Mouse (Mus musculus) ovary, postnatal 10 days (tissue): Measurements from ENCODE around the gene Trub1.

Experiments
- DNase-seq: peaks from one replicate; pipeline ENCODE4 v3.0.0; 2022; ENCODE audit warnings: low spot score

The Trub1 gene

GRCm38 (mm10) chr19:57452492-57453217, at the start of gene Trub1:
Gene Trub1 (plus strand): TSS chr19:57452912.
- DNase-seq = peak; percentile 72

DNA sequence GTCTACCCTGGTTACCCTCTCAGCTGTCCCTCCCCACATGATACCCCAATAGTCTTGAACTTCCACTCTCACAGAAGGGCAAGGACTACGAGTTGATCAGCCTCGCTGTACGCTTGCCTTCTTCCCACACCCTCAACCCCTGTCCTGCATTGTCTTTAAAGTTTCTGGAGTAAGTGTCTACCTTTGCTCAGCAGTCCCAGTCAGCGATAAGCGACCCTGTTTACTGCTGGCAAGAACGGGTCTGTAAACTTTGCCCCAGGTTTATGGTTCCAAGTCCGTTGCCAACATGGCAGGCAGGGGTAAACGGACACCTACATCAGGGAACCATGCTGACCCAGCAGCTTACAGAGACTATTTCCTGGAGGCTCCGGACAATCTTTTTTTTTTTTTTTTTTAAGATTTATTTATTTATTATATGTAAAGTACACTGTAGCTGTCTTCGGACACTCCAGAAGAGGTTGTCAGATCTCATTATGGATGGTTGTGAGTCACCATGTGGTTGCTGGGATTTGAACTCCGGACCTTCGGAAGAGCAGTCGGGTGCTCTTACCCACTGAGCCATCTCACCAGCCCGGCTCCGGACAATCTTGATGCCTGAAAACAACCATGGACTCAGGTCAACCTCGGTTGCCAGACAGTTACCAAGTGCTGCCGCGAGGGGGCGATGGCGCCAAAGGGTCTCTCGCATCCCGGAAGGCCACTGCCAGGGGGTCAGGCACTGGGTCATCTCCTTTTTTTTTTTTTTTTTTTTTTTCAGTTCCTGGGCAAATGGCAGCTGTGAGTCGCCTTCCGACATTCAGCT, 48.8 kb upstream of the Trub1 start:
- DNase-seq = peak; percentile 73

DNA sequence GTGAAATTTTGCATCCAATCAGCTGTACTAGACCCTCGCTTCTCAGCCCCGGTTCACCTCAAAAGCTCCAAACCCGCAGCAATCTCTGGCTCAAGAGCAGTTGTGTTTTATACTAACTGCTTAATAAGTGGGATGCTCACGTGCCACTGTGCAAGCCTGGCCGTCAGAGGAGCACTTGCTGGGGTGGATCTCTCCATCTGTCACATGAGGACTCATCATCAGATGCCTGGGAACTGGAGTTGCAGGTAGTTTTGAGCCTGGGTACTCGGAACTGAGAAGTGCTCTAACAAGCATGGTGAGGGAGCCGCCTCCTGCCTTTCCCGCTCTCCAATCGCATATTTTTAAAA, 48.2 kb upstream of the Trub1 start:
- DNase-seq = no peak

DNA sequence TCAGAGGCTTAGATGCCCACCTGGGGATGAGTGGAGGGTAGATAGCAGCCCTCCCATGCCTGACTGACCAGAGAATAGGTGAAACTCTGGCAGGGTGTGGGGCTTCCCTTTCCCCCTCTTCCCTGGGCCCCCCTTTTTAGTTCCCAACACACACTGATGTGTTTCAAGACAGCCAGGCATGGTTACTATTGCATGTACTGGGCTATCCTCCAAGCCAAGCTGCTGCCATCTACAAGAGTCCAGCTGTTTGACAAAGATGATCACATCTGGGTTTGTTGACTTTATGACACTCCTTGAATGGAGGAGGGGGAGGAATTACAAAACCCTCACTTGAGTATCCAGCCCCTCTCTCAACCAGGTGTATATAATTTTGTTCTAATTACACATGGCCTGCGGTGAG, 44.8 kb upstream of the Trub1 start:
- no peak for DNase-seq

- peak; percentile 37 for DNase-seq
Measured at GRCm38 (mm10) chr19:57411375-57412196, 41.1 kb upstream of the Trub1 start.

- DNase-seq = no peak
Measured at GRCm38 (mm10) chr19:57413170-57413569, 39.5 kb upstream of the Trub1 start.

DNA sequence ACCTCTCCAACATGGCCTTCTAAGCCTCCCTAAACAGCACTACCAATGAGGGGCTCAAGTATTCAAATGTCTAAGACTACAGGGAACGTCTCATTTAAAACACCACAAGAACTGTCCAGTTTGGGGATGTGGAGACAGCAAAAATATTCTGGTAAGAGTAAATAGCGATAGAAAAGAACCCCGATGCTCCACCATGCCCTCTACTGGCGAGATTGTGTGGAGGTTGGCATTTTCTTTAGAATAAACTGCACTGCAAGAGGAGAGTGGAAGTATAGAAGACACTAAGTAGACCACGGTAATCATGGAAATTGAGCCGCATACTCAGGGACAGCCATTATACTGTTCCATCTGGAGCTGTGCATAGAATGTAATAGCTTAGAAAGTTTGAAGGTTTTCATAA, 38.8 kb upstream of the Trub1 start:
- DNase-seq = no peak

DNA sequence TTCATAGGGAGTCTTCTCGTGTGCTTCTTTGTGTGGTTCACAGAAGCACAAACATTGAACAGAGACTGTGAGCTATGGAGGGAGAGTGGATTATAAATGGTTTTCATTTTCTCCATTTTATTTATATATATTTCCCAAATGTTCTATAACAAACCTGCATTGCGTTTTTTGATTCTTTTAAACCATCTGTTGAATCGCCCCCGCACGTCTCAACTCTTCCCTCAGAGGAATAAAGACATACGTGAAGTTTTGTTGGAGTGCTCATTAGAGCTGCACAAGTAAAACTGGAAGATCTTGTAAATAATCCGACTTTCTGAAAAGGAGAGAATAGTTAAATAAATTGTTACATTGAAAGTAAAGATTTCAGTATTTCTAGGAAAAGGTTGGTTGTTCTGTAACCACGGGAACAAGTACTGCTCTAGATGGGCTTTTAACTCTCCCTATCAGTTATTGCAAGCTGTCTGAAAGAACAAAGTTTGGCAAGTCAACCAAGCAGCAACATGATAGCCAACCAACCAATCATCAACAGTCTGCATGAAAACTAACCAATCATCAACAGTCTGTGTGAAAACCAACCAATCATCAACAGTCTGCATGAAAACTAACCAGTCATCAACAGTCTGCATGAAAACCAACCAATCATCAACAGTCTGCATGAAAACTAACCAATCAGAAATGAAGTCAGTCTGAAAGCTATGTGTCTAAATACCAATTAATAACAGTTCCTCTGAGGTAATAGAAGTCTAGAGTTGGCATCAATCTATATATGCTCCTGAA, 37.5 kb upstream of the Trub1 start:
- no peak for DNase-seq

- DNase-seq = no peak
Measured at GRCm38 (mm10) chr19:57417800-57418580, 34.7 kb upstream of the Trub1 start.

DNA sequence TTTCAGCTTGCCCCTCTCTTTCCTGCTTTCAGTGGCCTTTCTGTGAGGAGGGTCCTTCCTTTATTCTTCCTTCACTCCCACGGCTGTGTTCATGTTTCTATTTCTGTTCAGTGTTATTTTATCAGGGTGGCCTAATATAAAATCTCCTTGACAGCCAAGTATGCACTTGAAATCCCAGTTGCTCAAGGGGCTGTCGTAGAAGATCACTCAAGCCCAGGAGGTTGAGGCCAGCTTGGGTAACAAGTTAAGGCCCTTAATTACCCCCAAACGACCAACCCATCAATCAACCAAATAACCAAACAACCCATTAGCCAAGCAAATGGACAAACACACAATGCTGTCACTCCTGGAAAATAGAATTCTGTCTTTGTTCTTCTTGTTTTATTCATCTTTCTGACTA, 29.3 kb upstream of the Trub1 start:
- no peak for DNase-seq

DNA sequence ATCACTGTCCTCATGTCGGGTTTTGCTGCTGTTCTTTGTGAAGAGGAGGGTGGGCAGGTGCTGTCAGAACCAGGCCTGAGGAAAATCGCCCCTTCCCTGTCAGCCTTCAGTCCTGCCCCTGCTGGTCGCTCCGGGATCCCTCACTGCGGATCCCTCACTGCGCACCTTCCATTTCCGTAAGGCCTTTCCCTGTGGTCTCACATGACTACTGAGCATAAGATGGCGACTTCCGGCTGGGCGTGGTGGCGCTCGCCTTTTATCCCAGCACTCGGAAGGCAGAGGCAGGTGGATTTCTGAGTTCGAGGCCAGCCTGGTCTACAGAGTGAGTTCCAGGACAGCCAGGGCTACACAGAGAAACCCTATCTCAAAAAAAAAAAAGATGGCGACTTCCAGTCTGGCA, 27.4 kb upstream of the Trub1 start:
- no peak for DNase-seq

DNA sequence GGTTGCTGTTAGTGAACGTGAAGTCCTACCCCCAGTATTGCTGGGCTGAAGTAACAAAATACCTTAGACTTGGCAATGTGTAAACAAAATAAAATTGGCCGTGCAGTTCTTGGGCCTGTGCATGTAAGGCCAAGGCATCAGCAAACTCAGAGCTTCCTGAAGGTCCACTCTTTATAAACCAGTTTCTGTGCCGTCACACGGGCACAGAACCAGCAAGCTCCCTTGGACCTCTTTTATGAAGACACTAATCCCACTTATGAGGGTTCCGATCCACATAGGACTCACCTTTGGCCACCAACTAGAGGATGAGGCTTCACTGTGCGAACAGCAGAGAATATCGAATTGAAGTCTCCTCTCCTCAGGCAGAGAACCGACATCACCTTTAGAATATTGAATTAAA, 25.9 kb upstream of the Trub1 start:
- DNase-seq = no peak

DNA sequence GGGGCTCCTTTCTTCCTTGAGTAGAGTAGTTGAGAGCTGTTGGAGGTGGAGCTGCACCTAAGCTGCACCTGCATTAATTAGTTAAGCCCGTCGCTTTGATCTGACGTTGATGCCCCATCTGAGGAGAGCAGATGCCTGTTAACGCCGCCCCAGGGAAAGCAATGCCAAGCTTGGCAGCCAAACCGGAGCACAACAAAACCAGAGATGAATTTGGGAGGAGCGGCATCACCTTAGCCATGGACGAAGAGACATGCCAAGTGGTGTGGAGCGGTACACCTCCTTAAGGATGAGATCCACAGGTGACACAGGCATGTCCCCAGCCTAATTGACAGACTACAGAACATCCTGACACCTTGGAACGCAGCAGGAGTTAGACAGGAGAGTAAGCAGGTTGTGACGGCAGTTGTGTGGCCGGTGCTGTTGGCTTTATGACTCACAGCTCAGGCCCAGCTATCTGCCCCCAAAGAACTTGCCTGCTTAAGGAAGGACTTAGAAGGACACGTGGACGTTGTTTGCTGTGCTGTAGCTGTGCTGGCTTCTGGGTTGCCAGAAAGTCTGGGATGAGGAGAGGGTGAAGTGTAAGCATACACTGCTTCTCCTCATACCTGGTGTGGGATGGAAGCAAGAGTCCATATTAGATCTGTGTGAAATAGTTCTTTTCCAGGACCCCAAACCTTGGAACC, 24.8 kb upstream of the Trub1 start:
- no peak for DNase-seq

GRCm38 (mm10) chr19:57428641-57429040, 24.1 kb upstream of the Trub1 start:
- DNase-seq = no peak

DNA sequence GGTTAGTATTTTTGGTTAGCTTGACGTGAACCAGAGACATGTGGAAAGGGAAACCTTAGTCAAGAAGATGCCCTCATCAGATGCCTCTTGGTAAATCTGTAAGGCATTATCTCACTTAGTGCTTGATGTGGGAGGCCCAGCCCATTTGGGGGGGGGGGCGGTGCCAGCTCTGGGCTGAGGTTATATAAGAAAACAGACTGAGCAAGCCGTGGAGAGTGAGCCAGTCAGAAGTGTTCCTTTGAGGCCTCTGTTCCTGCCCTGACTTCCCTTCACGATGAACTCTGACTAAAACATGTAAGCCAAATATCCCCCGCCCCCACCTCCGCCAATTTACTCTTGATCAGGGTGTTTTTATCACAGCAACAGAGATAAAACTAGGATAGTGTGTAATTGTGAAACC, 22.8 kb upstream of the Trub1 start:
- DNase-seq = no peak

DNA sequence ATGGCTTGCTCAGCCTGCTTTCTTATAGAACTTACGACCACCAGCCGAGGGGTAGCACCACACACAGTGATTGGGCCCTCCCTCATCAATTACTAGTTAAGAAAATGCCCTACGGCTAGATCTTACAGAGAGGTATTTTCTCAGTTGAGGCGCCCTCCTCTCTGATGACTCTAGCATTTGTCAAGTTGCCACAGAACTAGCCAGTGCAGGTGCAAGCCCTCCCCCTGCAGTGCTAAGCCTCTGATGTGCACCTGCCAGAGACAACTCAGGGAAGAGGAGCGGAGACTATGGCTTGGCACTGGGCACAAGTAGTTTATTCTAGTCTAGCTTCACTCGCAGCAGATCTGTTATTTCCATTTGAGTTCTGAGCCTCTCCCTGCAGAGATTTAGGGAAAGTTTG, 21.2 kb upstream of the Trub1 start:
- no peak for DNase-seq

GRCm38 (mm10) chr19:57434024-57434423, 18.7 kb upstream of the Trub1 start:
- DNase-seq = no peak

DNA sequence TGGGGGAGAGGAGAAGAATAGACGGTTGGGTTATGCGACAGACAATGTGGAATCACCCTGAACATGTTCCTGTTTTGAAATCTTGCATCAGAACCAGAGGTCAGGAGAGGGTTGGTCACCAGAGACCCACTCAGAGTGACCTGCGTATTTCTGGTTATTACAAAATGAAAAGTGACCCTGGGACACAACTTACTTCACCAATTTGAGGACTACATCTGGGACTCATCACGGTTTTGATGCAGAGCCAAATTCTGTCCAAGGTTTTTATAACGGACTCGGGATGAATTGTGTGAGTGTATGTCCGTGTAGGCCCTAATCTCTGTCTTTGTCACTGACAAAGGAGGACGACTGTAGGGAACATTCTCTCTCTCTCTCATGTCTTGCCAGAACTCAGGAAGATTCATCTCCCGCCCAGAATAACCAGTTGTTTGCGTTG, 16.1 kb upstream of the Trub1 start:
- peak; percentile 23 for DNase-seq

DNA sequence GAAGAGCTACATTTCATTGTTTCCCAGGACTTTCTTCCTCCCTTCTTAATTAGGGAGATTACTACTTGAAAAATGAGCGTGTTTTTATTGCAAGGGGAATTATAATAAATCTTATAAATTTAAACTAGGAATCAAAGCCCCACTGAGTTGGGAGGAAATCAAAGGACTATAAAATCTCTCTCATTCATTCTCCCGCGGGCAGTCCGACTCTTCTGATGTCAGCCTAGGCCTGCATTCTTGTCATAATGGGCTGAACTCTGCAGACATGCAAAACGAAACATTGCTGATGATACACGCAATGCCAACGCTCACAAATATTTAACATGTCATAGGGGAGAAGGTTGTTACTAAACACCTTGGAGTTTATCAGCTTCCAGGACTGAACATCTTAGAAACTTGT, 15.7 kb upstream of the Trub1 start:
- no peak for DNase-seq

DNA sequence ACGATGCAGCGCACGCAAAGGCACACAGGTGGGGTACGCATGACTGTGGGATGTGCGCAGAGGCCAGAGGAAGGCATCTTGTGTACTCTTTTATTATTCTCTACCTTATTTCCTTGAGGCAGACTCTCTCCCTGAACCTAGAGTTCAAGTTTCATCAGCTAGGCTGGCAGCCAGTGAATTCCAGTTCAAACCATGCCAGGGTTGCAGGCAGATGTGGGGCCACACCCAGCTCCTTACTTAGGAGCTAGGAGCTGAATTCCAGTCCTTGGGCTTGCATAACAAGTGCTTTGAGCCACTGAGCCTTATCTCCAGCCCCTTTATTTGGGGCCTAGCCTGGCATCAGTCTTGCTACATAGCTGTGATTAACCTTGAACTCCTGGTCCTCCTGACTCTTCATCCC, 13.4 kb upstream of the Trub1 start:
- no peak for DNase-seq

GRCm38 (mm10) chr19:57441501-57441900, 11.2 kb upstream of the Trub1 start:
- DNase-seq = no peak
